Mouse (Mus musculus): ENCODE measurements around the gene Frmd6. TPM values are rescaled to one million over a fixed set of nuclear protein-coding genes. Genes with fewer than 3 reads are reported as not detected.

Gene Frmd6
- total RNA-seq, 2 experiments from 2014 or later: 34.9 to 40.8 TPM

DNA sequence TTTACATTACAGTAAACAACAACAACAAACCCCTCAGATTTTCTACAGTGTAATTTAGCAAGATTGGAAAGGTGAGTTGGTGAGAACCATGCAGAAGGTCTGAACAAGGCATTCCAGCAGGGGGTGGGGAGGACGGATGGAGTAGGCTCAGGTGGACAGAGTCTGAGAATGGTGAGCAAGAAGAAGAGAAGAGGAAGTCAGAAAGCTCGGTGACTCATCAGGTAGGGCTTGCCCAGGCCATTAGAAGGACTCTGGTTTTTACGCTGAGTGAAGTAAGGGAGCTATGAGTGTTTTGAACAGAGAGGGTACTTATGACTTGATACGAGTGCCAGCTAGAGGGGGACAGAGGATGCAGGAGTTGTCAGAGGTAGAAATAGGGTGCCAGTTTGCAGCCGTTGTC lies 9.7 kb downstream of the Frmd6 start:
- no peak for DNase-seq (ENCODE audit: low spot score in 2 of 2)
- intact Hi-C loops (cut with DNase I): no loop called here

DNA sequence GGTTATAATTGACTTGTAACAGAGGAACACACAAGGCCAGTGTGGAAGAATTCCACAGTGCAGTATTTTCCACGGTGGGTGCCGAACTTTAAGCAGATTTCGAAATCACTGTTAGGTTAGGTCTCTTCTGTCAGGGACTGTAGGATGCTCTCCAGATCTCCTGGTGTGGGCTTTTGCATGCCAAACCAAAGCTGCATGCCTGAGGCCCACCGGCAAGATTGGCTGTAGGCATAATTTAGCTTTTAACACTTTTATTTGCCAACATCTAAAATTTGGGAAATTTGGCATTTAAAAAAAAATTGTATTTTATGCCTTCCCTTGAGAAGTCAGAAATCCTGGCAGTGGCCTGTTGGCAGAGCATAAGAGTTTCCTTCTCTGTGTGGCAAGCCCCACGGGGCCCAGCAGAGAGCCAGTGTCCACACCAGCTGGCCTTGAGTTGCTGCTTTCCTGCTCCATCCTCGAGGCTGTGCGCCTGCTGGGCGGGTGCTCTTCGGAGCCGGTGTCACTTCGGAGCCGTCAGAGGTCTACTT lies 12.5 kb downstream of the Frmd6 start:
- intact Hi-C loops (cut with DNase I): no loop called here
- no peak for DNase-seq (ENCODE audit: low spot score in 2 of 2)

DNA sequence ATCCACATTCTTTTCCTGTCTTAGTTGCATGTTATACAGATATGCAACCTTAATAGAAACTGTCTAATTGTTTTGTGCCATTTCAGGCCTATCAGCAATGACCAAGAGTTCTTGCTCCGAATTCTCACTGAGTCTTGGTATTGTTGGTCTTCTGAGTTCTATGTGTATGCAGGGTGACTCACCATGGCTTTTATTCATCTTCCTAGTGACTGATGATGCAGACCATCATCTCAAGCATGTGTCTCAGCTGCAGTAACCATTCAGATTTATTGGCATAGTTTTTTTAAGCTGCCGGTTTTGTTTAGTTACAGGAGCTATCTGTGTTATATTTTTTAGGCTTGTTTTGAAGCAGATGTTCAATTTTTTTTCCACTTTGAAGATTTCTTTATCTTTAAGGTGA lies 20.1 kb downstream of the Frmd6 start:
- intact Hi-C loops (cut with DNase I): no loop called here
- DNase-seq (ENCODE audit: low spot score in 2 of 2): peak in 1 of 2 experiments; percentile 40

DNA sequence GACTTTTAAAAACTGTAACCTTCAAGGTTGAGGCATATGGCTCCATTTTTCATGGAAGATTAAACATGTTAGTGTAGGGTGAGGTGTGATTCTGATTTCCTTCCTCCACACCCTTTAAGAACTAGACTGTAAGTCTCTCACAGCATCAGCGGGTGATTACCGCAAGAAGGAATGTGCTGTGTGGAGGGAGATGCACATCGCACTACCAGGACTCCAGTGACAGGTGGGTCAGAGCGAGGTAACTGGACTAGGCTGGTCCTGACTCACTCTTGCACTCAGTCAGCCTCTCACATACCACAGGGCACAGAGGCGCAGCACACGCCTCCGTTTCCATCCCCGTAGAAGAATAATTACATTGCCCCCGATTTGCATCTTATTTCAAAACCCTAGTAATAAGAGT lies 23.7 kb downstream of the Frmd6 start:
- no peak for DNase-seq (ENCODE audit: low spot score in 2 of 2)
- intact Hi-C loops (cut with DNase I): no loop called here

DNA sequence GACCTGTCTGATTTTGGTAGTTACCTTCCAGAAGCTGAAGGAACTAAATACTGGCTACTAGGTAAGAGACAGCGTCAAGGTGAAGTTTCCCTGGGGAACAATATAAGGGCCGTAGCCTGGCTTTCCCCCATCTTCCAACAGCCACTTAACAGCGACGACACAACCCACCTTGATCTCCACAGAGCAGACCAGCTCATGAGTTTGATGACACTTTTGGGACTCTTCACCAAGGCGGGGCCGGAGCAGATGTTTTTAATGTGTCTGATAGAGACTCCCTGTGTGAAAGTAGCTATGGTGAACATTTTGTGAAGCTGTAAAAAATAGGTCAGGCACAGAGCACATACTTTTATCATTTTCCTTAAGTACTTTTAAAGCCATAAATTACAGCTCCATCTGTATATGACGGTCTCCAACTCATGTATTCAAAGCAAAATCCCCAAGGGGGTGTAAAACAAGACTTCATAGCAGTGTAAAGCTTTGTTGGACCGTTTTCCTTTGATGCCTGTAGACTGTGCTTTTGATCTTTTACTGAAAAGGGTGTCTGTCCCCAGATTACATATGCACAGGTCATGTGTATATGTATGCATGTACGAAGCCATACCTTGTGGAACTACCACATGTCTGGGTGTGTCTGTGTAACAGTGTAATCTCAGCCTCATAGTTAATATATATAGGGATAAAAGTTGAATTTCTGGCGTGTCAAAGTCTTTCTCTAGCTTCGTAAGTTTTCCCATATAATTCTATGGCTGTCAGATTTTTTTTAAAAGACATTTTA lies 24.4 kb downstream of the Frmd6 start:
- DNase-seq (ENCODE audit: low spot score in 2 of 2): no peak
- intact Hi-C loops (cut with DNase I): no loop called here

DNA sequence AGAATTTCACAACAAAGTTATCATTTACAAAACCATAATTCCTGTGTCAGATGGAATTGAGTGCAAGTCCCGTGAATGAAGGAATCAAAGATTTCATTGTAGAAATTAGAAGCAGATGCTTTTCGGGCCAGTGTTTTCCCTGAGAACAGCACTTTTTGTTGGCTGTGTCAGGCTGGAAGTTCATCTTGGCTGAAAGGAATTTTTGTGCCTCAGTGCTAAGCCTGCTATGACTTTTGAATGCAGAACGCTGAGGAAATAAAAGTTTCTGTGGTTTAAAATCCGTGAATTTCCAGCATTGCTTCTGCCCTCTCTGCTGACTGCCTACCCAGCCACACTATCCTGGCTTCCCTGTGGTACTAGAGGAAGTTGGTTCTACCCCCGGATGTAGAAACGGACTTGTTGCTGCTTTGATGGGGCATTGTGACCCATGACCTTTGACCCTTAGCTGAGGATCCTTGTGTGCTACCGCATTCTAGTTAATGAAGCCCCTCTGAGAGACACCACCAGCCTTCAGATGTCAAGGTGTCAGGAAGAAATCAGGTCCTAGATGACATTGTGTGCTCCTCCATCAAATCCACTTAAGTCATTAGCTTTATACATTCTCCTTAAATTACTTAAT lies 26.1 kb downstream of the Frmd6 start:
- intact Hi-C loops (cut with DNase I): no loop called here
- DNase-seq (ENCODE audit: low spot score in 2 of 2): no peak

DNA sequence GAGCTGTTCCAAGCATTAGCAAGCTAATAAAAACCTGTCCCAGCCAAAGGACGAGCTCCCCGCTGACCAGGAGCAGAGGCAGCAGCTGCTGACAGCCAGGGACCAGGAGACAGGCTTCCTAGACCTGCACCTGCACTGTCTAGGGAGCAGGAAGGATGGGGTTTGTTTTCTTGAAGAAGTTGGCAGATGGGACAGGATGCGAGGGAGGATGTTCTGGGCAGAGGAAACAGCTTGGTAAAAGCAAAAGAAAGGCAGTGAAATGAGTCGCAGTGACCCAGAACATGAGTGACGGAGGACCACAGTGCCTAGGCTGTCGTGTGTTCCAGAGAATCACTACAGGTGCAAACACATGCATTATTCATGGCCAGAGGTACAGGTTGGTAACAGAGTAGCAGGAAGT lies 27.7 kb downstream of the Frmd6 start:
- peak; percentile 38 to 81 for DNase-seq (ENCODE audit: low spot score in 2 of 2)

DNA sequence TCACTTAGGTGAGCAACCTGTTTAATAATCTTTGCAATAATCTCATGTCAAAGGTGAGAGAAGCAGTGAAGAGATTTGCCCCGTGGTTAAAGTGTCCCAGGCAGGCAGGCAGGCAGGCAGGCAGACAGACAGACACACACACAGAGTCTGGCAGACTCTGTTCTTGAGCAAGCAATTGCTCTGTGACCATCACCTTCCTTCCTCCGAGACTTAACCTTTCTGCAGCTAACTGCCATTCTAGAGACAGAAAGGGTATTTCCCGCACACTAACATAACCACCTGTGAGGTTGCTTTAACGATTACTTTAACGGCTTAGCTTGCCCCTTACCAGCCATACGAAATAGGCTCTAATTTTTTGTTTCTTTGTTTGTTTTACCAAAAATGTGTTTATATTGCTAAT lies 30.4 kb downstream of the Frmd6 start:
- intact Hi-C loops (cut with DNase I): no loop called here
- no peak for DNase-seq (ENCODE audit: low spot score in 2 of 2)

More for the DNA sequence above, 27.7 kb downstream of the Frmd6 start:
- intact Hi-C loops (cut with DNase I): no loop called here

DNA sequence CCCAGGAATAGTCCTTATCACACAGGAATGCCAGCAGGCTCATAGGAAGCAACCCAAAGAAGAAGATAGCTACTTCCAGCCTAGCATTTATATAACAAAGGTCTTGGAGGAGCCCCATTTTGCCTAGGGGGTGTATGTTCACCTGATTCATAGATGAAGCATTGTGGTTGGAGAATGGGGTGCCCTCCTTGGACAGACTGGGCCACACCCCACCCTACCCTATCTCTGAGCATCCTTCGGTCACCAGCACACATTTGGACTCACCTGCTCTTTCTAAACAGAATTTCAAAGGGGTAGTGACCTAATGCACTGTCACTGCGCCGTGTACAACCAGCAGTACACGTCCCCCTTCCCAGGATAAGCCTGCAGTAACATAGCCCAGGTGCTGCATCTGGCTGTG lies 31.5 kb downstream of the Frmd6 start:
- intact Hi-C loops (cut with DNase I): no loop called here

DNA sequence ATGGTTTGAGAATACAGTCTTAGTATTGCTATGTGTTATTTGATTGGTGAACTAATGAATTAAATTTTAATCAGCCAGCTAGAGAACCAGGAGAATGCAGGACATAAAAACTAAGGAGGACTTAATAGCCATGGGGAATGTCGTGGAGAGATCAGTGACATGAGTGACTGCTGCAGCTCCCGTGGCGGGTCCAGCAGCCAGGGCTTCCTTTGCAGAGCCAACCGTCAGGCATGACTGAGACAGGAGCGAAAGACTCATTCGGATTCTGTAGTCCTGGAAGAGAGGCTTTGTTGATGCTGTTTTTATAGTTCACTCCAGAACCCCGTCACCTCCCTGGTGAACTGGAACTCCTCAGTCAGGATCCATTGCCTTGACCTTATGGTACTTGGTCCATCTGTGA lies 38.0 kb downstream of the Frmd6 start:
- no peak for DNase-seq (ENCODE audit: low spot score in 2 of 2)
- intact Hi-C loops (cut with DNase I): no loop called here

More for the DNA sequence above, 31.5 kb downstream of the Frmd6 start:
- no peak for DNase-seq (ENCODE audit: low spot score in 2 of 2)

DNA sequence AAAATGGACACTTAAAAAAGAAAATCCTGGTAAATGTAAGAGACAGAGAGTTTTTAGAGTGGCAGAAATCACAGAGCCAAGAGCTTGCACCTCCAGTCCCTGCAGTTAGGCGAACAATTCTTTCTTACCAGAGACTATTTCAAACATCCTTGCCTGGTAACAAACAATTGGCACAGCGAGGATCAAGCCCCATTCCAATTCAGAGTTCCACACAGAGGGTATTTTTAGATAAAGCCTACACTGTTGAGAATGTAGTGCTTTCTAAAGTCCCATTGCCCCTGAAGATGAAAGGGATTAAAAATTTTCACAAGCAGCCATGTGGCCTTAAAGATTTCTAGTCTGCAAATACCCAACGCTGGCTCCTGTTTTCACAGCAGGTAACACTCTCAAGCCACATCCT lies 42.5 kb downstream of the Frmd6 start:
- peak in 1 of 2 experiments; percentile 65 for DNase-seq (ENCODE audit: low spot score in 2 of 2)
- intact Hi-C loops (cut with DNase I): no loop called here

DNA sequence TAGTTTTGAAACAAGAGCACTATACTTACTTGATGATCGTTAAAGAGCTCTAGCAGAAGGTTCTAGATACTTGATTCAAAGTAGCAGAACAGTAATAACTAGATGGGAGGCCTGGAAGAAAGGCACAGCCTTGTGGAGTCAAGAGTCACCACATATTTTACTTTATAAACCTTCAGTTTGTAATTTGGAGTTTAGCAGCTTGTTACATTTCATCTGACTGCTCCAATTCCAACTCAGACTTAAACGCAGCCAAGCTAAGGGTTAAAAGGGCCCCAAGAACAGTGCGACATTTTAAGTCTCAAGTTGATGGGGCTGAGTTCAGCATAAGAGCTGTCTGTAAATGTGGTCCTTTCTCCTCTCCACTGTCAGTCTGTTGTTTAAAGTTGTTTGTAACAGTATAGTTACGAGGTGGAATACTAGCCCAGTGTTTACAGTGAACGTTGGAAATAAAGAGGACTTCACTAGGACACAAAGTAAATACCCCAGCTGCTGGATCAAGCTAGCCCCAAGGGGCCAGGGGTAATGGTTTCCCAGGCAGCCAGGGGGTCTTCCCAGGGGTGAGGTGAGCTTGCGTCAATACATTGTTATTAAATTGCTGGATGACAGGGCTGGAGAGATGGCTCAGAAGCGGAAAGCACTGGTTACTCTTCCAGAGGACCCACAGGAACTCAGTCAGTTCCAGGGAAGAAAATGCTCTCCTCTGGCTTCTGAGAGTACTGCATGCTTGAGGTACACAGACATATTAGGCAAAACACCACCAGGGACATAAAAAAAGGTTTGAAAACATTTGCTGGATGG lies 43.1 kb downstream of the Frmd6 start:
- no peak for DNase-seq (ENCODE audit: low spot score in 2 of 2)
- intact Hi-C loops (cut with DNase I): no loop called here

DNA sequence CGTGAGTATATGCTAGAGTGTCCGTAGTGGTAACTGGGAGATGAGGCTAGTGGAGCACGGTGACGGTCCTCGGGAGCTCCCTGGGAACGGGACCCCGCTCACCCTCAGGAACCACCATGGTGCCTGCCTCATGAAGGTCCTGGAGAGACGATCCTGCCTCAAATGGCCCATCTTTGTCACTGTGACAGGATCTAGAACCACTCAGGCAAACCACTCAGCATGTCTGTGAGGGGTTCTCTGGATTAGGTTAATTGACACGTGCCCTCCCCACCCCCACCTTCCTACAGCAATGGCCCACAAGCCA lies 43.6 kb downstream of the Frmd6 start:
- intact Hi-C loops (cut with DNase I): no loop called here

DNA sequence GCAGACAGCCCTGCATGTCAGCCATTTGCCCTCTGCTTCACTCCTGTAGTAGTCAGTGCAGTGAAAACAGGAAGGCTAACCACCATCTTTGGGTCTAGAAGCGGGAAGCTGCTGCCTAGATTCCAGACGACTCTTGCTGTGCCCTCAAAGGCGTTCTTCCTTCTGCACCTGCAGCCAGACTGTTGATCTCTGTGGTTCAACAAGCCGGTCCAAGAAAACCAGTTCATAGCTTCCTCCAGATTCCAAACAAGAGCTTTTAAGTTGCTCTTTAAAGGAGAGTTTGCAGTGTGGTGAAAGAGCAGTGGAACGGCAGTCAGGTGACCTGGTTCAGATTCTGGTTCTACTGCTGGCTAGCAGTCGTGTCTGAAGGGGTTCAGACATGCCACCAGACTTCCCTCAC lies 48.2 kb downstream of the Frmd6 start:
- intact Hi-C loops (cut with DNase I): no loop called here
- DNase-seq (ENCODE audit: low spot score in 2 of 2): no peak

More for the DNA sequence above, 43.6 kb downstream of the Frmd6 start:
- DNase-seq (ENCODE audit: low spot score in 2 of 2): no peak

DNA sequence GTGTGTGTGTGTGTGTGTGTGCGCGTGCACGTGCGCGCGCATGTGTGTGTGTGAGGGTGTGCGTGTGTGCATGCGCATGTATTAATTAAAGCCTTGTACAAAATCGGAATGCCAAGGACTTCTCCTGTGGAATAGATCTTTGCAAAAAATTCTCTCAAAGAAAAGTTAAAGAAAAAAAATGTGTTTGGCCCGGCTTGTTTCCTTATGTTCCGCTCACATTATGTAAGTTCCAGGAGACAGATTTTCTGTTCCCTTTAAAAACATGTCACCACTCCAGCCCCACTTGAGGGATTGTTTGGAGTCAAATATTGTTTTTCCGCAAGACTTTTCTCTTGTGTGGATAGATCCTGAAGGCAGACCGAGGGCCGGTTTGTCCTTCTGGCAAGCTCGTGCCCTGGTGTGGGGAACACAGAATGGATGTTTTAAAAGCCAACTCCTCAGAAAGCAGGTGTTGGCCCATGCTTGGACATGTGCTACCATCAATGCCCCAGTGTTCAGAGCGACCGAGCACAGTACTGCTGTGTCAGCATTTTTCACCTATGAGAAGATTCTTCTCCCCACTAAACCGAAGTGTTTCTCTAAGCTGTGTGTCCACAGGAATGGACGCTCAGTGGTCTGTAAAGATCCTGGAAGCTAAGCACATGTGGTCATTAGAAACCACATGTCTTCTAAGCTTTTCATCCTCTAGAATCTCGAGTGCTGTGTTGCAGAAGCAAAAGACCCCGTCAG lies 51.1 kb downstream of the Frmd6 start:
- peak in 1 of 2 experiments; percentile 61 for DNase-seq (ENCODE audit: low spot score in 2 of 2)
- intact Hi-C loops (cut with DNase I): no loop called here

DNA sequence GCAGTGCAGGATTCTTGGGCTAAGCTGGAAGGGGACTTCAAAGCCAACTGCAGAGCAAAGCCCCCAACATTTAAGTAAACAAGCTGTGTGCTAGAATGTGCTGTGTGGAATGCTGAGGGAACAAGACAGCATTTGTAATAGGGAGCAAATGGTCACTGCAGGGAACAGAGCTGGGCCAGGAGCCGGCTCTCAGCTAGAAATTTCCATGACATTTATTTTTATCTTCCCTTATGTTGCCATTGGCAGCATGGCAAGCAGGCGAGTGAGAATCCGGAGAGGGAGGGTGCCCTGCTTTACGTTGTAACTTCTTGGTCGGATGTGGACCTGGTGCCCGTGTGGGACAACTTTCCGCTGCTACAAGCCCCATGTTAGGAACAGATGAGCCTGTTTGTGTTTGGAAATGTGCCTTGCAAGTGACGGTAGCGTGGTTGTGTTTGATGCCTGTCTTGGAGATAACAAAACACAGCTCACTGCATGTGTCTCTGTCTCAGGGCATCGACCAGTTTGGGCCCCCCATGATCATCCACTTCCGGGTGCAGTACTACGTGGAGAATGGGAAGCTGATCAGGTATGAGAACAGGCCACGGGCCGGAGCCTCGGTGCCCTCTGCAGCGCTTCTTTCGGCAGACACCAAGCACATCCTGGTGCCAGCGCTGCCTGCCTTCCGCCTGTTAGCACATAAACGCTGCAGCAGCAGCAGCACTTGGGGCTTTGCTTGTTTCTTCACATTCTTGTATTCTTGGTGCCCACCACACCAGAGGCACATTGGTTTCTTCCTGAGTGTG lies 52.8 kb downstream of the Frmd6 start:
- DNase-seq (ENCODE audit: low spot score in 2 of 2): peak; percentile 34 to 67
- intact Hi-C loops (cut with DNase I): no loop called here

DNA sequence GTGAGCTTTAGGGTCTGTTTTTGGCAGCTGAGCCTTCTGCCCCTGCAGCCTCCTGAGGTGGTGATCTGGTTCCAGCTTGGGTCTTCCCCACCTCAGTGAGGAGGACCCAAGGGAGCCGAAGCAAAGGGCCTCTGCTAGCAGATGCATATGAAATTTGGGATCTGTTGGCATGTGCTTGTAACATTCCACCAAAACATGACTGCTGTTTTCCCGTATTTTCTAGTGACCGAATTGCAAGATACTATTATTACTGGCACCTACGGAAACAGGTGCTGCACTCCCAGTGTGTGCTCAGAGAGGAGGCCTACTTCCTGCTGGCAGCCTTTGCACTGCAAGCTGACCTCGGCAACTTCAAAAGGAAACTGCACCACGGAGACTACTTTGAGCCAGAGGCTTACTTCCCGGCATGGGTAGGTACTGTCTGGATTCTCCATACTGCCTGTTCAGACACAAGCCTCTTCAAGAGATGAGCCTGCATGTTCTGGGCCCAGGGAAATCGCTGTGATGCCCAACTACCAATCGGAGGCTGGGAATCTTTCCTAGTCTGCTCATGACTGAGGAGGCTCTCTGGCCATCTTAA lies 55.2 kb downstream of the Frmd6 start:
- DNase-seq (ENCODE audit: low spot score in 2 of 2): no peak
- intact Hi-C loops (cut with DNase I): no loop called here

DNA sequence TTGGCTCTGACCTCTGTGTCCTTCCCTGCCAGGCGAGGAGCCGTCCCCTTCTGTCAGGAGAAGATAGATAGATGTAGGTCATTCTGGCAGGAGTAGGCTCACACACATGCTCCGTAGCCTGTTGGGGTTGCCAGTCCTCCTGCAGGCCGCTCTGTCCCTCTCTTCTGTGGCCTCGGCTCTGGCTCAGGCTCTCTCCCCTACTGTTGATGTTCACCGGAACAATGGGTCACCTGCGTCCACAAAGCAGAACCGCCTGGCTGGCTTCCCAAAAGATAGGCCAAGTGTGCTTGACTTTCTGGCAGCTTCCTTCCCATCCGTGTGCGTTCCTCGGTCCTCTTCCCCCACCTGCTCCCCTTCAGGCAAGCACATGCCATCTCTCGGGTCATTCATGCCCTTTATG lies 56.0 kb downstream of the Frmd6 start:
- DNase-seq (ENCODE audit: low spot score in 2 of 2): no peak
- intact Hi-C loops (cut with DNase I): no loop called here

DNA sequence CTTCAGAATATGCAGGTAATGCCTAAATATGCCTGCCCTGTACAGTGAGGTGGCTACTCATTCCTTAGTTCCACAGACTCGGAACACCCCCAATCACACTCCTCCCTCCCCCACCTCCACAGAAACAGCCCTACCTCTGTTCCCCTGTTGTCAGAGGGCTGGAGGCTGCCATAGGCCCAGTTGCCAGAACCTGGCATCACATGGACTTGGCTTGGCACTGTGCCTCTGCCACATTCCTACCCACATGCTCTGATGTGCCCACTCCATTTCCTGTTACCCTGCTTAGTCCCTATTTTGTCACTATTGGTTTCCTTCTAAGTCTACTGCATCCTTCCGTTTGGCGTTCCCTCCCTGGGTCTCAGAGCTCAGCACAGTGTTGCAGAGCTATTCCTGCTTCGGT lies 56.5 kb downstream of the Frmd6 start:
- intact Hi-C loops (cut with DNase I): no loop called here

More for the DNA sequence above, 56.5 kb downstream of the Frmd6 start:
- peak; percentile 37 to 84 for DNase-seq (ENCODE audit: low spot score in 2 of 2)
